Mouse (Mus musculus): Measurements from ENCODE around the gene Alg9.
"Not testable (repeated sequence)": the region's sequence is repeated elsewhere in the genome, so short reads cannot be mapped to it uniquely, and the experiment has no call there.

Alg9 gene

GRCm38 (mm10) chr9:50816512-50816911, 41.7 kb downstream of the Alg9 start:
- in situ Hi-C loops (cut with MboI): no loop called here

- in situ Hi-C loops (cut with MboI): no loop called here
Measured at GRCm38 (mm10) chr9:50818050-50818449, 43.2 kb downstream of the Alg9 start.

GRCm38 (mm10) chr9:50819716-50820115, 44.9 kb downstream of the Alg9 start:
- in situ Hi-C loops (cut with MboI): no loop called here

- in situ Hi-C loops (cut with MboI): no loop called here
Measured at GRCm38 (mm10) chr9:50821651-50822050, 46.8 kb downstream of the Alg9 start.

- in situ Hi-C loops (cut with MboI): no loop called here
Measured at GRCm38 (mm10) chr9:50822216-50822615, 47.4 kb downstream of the Alg9 start.

- in situ Hi-C loops (cut with MboI): no loop called here
Measured at GRCm38 (mm10) chr9:50823779-50824453, 49.1 kb downstream of the Alg9 start.

- in situ Hi-C loops (cut with MboI): no loop called here
Measured at GRCm38 (mm10) chr9:50831514-50831913, 56.7 kb downstream of the Alg9 start.

GRCm38 (mm10) chr9:50832162-50832561, 57.3 kb downstream of the Alg9 start:
- in situ Hi-C loops (cut with MboI): no loop called here

GRCm38 (mm10) chr9:50832582-50832981, 57.8 kb downstream of the Alg9 start:
- in situ Hi-C loops (cut with MboI): not testable (repeated sequence)

GRCm38 (mm10) chr9:50833786-50834185, 59.0 kb downstream of the Alg9 start:
- in situ Hi-C loops (cut with MboI): no loop called here

GRCm38 (mm10) chr9:50835068-50835705, 60.4 kb downstream of the Alg9 start:
- in situ Hi-C loops (cut with MboI): no loop called here

GRCm38 (mm10) chr9:50836097-50836496, 61.3 kb downstream of the Alg9 start:
- in situ Hi-C loops (cut with MboI): no loop called here

- in situ Hi-C loops (cut with MboI): no loop called here
Measured at GRCm38 (mm10) chr9:50841079-50841789, 66.4 kb downstream of the Alg9 start.

- in situ Hi-C loops (cut with MboI): no loop called here
Measured at GRCm38 (mm10) chr9:50845081-50845480, 70.3 kb downstream of the Alg9 start, which contains the start of gene Ppp2r1b. Gene Ppp2r1b, plus strand, starts transcription at chr9:50845301.

- in situ Hi-C loops (cut with MboI): no loop called here
Measured at GRCm38 (mm10) chr9:50845547-50845946, 70.7 kb downstream of the Alg9 start.

GRCm38 (mm10) chr9:50847133-50847532, 72.3 kb downstream of the Alg9 start:
- in situ Hi-C loops (cut with MboI): no loop called here

GRCm38 (mm10) chr9:50847606-50848368, 73.0 kb downstream of the Alg9 start:
- in situ Hi-C loops (cut with MboI): no loop called here

GRCm38 (mm10) chr9:50848821-50849220, 74.0 kb downstream of the Alg9 start:
- in situ Hi-C loops (cut with MboI): no loop called here

GRCm38 (mm10) chr9:50849249-50849648, 74.4 kb downstream of the Alg9 start:
- in situ Hi-C loops (cut with MboI): no loop called here

GRCm38 (mm10) chr9:50849755-50850154, 74.9 kb downstream of the Alg9 start:
- in situ Hi-C loops (cut with MboI): loop anchor here (10.0 kb wide), 1 partner anchor 165 kb away; no protein-coding TSS in a partner anchor

GRCm38 (mm10) chr9:50850271-50850670, 75.5 kb downstream of the Alg9 start:
- in situ Hi-C loops (cut with MboI): loop anchor here (10.0 kb wide), 1 partner anchor 165 kb away; no protein-coding TSS in a partner anchor

GRCm38 (mm10) chr9:50850713-50851112, 75.9 kb downstream of the Alg9 start:
- in situ Hi-C loops (cut with MboI): loop anchor here (10.0 kb wide), 1 partner anchor 164 kb away; no protein-coding TSS in a partner anchor
